Mouse (Mus musculus): Measurements from ENCODE around the gene Cnih1. TPM values are rescaled to one million over a fixed set of nuclear protein-coding genes. Genes with fewer than 3 reads are reported as not detected.

Cnih1 gene
- total RNA-seq, 2 experiments from 2014 or later = 9.3 to 32.5 TPM

GRCm38 (mm10) chr14:46736366-46736765 is 51.8 kb downstream of the Cnih1 start:
- ATAC-seq (replicated peaks; ENCODE audit: low FRiP score, poor library complexity, severe bottlenecking) = no peak

- ATAC-seq (replicated peaks; ENCODE audit: low FRiP score, poor library complexity, severe bottlenecking) = no peak
Measured at GRCm38 (mm10) chr14:46734761-46735455, 53.3 kb downstream of the Cnih1 start.

- no peak for ATAC-seq (replicated peaks; ENCODE audit: low FRiP score, poor library complexity, severe bottlenecking)
Measured at GRCm38 (mm10) chr14:46734262-46734661, 53.9 kb downstream of the Cnih1 start.

- ATAC-seq (replicated peaks; ENCODE audit: low FRiP score, poor library complexity, severe bottlenecking) = 0 out of 2 replicates have a peak, but pooled peaks have one; percentile 66
Measured at GRCm38 (mm10) chr14:46725743-46726142, 62.5 kb downstream of the Cnih1 start.

Other genes starting within 250 kb of the Cnih1 start
- 42.4 and 47.5 TPM in 2 replicates for gene Cdkn3, start 27.9 kb downstream of the Cnih1 start, total RNA-seq (2015; ENCODE audit: low replicate concordance)
- 45.1 and 57.7 TPM in 2 replicates for gene Cdkn3, start 27.9 kb downstream of the Cnih1 start, total RNA-seq (2017; ENCODE audit: low replicate concordance)
- gene Gmfb, start 33.8 kb upstream of the Cnih1 start, total RNA-seq (2015; ENCODE audit: low replicate concordance) = 20.4 and 31.3 TPM in 2 replicates
- gene Gmfb, start 33.8 kb upstream of the Cnih1 start, total RNA-seq (2017; ENCODE audit: low replicate concordance) = 23.1 and 25.0 TPM in 2 replicates
- 15.0 and 21.3 TPM in 2 replicates for gene Cgrrf1, start 43.7 kb upstream of the Cnih1 start, total RNA-seq (2015; ENCODE audit: low replicate concordance)
- gene Cgrrf1, start 43.7 kb upstream of the Cnih1 start, total RNA-seq (2017; ENCODE audit: low replicate concordance) = 11.1 and 13.0 TPM in 2 replicates
- 5.2 and 7.5 TPM in 2 replicates for gene Samd4, start 94.4 kb upstream of the Cnih1 start, total RNA-seq (2015; ENCODE audit: low replicate concordance)
- gene Samd4, start 94.4 kb upstream of the Cnih1 start, total RNA-seq (2017; ENCODE audit: low replicate concordance) = 4.0 and 11.5 TPM in 2 replicates

All from erythroblast, adult 5-6 weeks (primary cell).